ENCODE assay signal across 9 mouse cellular contexts in the genomic region with DNA sequence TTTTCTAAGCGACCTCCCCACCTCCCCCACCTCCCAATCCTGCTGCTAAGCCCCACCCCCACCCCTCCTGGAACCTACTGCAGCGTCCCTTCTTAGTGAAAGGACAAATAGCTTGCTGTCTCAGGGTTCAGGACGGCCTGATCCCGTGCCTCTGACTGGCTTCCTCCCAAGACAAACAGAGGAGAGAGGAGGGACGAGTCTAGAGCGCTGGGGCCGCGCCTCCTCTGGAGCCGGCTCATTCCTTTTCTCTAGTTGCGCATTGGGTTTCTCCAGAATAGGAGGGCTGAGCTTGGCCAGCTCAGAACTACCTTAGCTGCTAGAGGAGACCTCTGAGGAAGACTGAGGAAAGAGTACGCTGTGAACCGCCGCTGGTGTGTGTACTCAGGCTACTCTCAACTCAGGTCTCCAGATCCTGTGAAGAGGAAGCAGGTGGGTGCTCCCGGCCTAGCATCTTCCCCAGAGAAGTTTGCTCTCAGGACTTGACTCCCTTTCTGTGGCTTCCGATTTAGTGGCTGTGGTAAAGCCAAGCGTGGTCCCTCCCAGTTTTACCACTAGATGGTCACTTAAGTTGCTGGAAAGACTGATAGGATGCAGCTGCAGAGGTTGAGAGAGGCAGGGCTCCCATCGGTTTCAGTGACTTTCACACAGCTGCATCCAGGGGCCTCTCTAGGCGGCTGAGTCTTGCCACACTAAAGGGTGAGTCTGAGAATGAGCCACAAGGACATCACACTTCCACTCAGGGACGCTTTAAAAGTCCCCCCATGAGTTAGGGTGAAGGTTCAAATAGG. TPM values are rescaled to one million over a fixed set of nuclear protein-coding genes. Genes with fewer than 3 reads are reported as not detected.
DNase-seq lines count a peak whose midpoint lies in the region; ATAC-seq lines count a peak whose summit lies in the region.
"Had no signal": no experiment of that assay in that cellular context is flagged by ENCODE, and none has a peak within 500 bp of the region (broad histone marks: within the 10 kb centered on the region; RNA-seq: fewer than 3 reads in every experiment).

No protein-coding gene starts in this region.

- H3K4me3 ChIP-seq in forebrain, embryonic 12.5 days (replicated peaks): no peak overlapping the region

- 17% methylated on average over 19 of the region's 19 CpGs for WGBS in forebrain, embryonic 12.5 days

- intact Hi-C loops in heart, postnatal 25 days (cut with DNase I): no loop called here
- intact Hi-C loops in left cerebral cortex, postnatal 25 days (cut with DNase I): no loop called here

- no peak overlapping the region for H3K4me2 ChIP-seq in forebrain, embryonic 12.5 days

- H3K27me3 ChIP-seq in forebrain, embryonic 12.5 days: peaks cover 66% of the 10 kb centered on the region

- no peak for ATAC-seq in cerebellum, adult (ENCODE audit: insufficient number of reproducible peaks, low FRiP score, low TSS enrichment)
- no peak for ATAC-seq in forebrain, embryonic 12.5 days (ENCODE audit: low FRiP score)

- peaks cover 6% of the 10 kb centered on the region; the same call in 1 of the 2 replicates for H3K9me3 ChIP-seq in forebrain, embryonic 12.5 days

- no peak overlapping the region for H3K27ac ChIP-seq in forebrain, embryonic 12.5 days

- no peaks in the 10 kb centered on the region for H3K4me1 ChIP-seq in forebrain, embryonic 12.5 days

- peak; percentile 26 to 29 for DNase-seq in cerebellum, adult 18-20 months
- DNase-seq in right cerebral cortex, adult 18-20 months: peak; percentile 71
- DNase-seq in right cerebral cortex, postnatal 14 days: no peak
- DNase-seq in heart, postnatal 25 days (ENCODE audit: low spot score): peak; percentile 20
- DNase-seq in left cerebral cortex, postnatal 25 days (ENCODE audit: low spot score in 2 of 2): peak; percentile 31 to 35
- DNase-seq in neural tube, embryonic 10.5 days (ENCODE audit: extremely low spot score, low spot score): no peak

- H3K9ac ChIP-seq in forebrain, embryonic 12.5 days: no peak overlapping the region

- H3K36me3 ChIP-seq in forebrain, embryonic 12.5 days (replicated peaks): no peaks in the 10 kb centered on the region

RNA-seq across cellular contexts. Expression of a gene that starts 3.4 kb away (rescaled TPM):
- not detected for total RNA-seq in heart, postnatal 25 days (2021)
- total RNA-seq in left cerebral cortex, postnatal 25 days (2021): 1 to 10 TPM; 7.4 to 9.6 TPM
- polyA plus RNA-seq in forebrain, embryonic 12.5 days (2016; fragmentation: Nextera tagmentation; extraction: Ambion mirVana): not detected in 2 replicates

RNA-seq across cellular contexts. Expression of a gene that starts 12.1 kb away (rescaled TPM):
- 10 to 100 TPM in 1 of 2 experiments, 1 to 10 TPM in 1; 7.8 to 10.2 TPM for total RNA-seq in heart, postnatal 25 days (2021)
- total RNA-seq in left cerebral cortex, postnatal 25 days (2021): 10 to 100 TPM; 13.1 to 13.8 TPM
- polyA plus RNA-seq in forebrain, embryonic 12.5 days (2016; fragmentation: Nextera tagmentation; extraction: Ambion mirVana): 31.4 and 32.0 TPM in 2 replicates

RNA-seq across cellular contexts. Expression of a gene that starts 27.5 kb away (rescaled TPM):
- total RNA-seq in heart, postnatal 25 days (2021): 10 to 100 TPM; 64.1 to 71.5 TPM
- total RNA-seq in left cerebral cortex, postnatal 25 days (2021): 10 to 100 TPM; 66.6 to 74.9 TPM
- polyA plus RNA-seq in forebrain, embryonic 12.5 days (2016; fragmentation: Nextera tagmentation; extraction: Ambion mirVana): 121 and 132 TPM in 2 replicates

RNA-seq across cellular contexts. Expression of a gene that starts 30.8 kb away (rescaled TPM):
- total RNA-seq in heart, postnatal 25 days (2021): under 1 TPM; 0.14 to 0.26 TPM
- total RNA-seq in left cerebral cortex, postnatal 25 days (2021): 100 to 1,000 TPM; 257 to 284 TPM
- polyA plus RNA-seq in forebrain, embryonic 12.5 days (2016; fragmentation: Nextera tagmentation; extraction: Ambion mirVana): 1.7 and 3.6 TPM in 2 replicates

RNA-seq across cellular contexts. Expression of a gene that starts 47.3 kb away (rescaled TPM):
- not detected for total RNA-seq in heart, postnatal 25 days (2021)
- total RNA-seq in left cerebral cortex, postnatal 25 days (2021): not detected
- 0.08 and 0.14 TPM in 2 replicates for polyA plus RNA-seq in forebrain, embryonic 12.5 days (2016; fragmentation: Nextera tagmentation; extraction: Ambion mirVana)
- total RNA-seq: left cerebral cortex, adult 8-10 months had no signal

Comparison
In these comparisons a context has a peak if more than half of its experiments do, and no peak if none do; other contexts are left out.
1. DNase-seq: peak in cerebellum, adult 18-20 months (2 of 2), right cerebral cortex, adult 18-20 months (single experiment), heart, postnatal 25 days (single experiment) and left cerebral cortex, postnatal 25 days (2 of 2); none in right cerebral cortex, postnatal 14 days (single experiment) and neural tube, embryonic 10.5 days (single experiment).
2. RNA of a gene that starts 3.4 kb away (total RNA-seq): 7.4 to 9.6 TPM in left cerebral cortex, postnatal 25 days; not detected in heart, postnatal 25 days; every median in the first group is over 4 times any median in the second.